Mouse (Mus musculus) lung, postnatal 0 days (tissue): Measurements from ENCODE around the gene Trcg1.

Source experiments
- CTCF ChIP-seq: IDR thresholded peaks from 2 replicates; pipeline ENCODE4 v1.5.1; 2016; ENCODE audit warnings: antibody characterized with exemption, mild to moderate bottlenecking
- EP300 ChIP-seq: IDR thresholded peaks from 2 replicates; pipeline ENCODE4 v1.6.1; 2016; ENCODE audit warnings: antibody characterized with exemption, mild to moderate bottlenecking, control low read depth

DNA sequence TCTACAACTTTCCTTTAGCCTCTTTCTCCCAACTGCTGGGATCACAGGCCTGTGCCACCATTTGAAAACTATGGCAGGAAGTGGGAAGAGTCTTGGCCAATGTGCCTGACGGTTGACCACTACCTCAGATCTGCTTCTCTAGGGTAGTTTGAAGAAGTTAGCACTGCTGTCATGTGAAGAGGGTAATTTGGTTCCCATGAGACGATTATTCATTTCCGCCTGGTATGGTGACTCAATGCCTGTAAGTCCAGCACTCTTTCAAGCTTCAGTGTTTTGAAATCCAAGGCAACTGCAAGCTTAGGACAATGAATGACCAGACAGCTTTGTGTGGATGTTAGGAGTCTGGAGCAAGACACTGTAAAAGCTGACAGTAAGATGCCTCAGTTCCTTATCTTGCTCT lies 2.6 kb upstream of the Trcg1 start:
- no peak for TF ChIP-seq CTCF
- TF ChIP-seq EP300, result 0 out of 2 replicates have a peak, but pooled peaks have one; percentile 10
